Mouse (Mus musculus): ENCODE results near the gene Pex14. TPM values are rescaled to one million over a fixed set of nuclear protein-coding genes. Genes with fewer than 3 reads are reported as not detected.

Gene Pex14
- polyA plus RNA-seq, 1 experiment from 2014 or later, result 42.9 TPM

DNA sequence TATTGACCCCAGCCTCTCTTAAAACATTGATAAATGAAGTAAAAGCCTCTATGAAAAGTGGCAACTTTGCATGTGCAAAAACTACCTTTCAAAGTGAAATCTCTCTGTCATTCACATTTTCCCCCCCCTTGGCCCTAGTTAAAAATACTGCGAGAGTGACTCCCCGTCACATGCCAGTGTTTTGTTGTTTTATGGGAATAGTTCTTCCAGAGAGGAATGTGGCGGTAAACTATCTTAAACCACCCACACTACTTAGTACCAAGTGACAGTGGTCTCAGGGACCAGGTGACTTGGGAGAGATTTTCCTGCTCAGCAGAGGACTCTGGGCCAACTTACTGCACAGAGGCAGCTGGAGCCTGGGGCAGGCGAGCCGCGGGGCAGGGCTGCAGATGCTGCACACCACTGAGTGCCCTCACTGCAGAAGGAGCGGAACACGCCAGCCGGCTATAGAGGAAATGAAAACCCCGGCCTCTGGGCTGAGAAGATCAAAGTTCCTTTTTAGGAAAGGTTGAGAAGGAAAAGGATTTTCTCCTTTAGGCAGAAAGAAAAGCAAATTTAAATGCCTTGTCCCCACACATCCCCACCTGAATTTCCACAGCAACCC, 50.9 kb downstream of the Pex14 start:
- Histone ChIP-seq H3K4me3 (ENCODE audit: low read depth, low read length) (no peak overlapping the region), H3K27me3 (ENCODE audit: control insufficient read depth, insufficient read depth, low read length) (no peaks in the 10 kb centered on the region), H3K36me3 (ENCODE audit: control insufficient read depth, insufficient read depth, low read length) (no peaks in the 10 kb centered on the region), H3K4me1 (replicated peaks; ENCODE audit: control insufficient read depth, insufficient read depth) (peaks cover 5% of the 10 kb centered on the region; the same call in 1 of the 2 replicates), H3K27ac (replicated peaks) (peak overlapping the region; percentile 59), H3K9me3 (ENCODE audit: control insufficient read depth, low read length) (no peaks in the 10 kb centered on the region), H3K9ac (ENCODE audit: low read length) (no peak overlapping the region), H3K4me2 (replicated peaks; ENCODE audit: low read depth) (peak overlapping the region; percentile 21; the same call in 1 of the 2 replicates)
- no peak for DNase-seq (ENCODE audit: low spot score)
- TF ChIP-seq CTCF (IDR thresholded peaks at IDR 0.05; ENCODE audit: low read depth) (no peak), EP300 (optimal IDR thresholded peaks at IDR 0.05) (no peak)
- no peak for ATAC-seq (ENCODE audit: low FRiP score, low TSS enrichment)
- WGBS, result 41% methylated on average over 10 of the region's 10 CpGs

DNA sequence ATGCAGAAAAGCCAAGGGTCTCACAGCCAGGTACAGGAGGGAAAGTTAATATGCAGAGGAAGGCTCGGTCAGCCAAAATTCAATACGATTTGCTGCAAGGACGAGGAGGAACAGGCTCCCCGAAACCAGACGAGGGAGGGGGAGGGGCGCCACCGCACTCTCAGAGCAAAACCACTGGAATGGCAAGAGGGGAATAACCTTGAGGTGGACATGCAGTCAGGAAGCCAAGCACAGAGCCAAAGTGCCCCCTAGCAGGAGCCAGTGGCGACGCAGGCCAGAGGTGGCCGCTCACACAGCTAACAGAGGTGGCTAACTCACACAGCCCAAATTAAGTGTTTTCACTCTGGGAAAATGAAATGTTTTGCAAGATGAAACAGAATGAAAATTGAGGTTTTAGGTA, 52.3 kb downstream of the Pex14 start:
- DNase-seq (ENCODE audit: low spot score), result peak; percentile 75
- Histone ChIP-seq H3K9ac (ENCODE audit: low read length) (no peak overlapping the region), H3K9me3 (ENCODE audit: control insufficient read depth, low read length) (no peaks in the 10 kb centered on the region), H3K4me2 (replicated peaks; ENCODE audit: low read depth) (no peak overlapping the region), H3K27me3 (ENCODE audit: control insufficient read depth, insufficient read depth, low read length) (no peaks in the 10 kb centered on the region), H3K4me1 (replicated peaks; ENCODE audit: control insufficient read depth, insufficient read depth) (peaks cover 5% of the 10 kb centered on the region; the same call in 1 of the 2 replicates), H3K36me3 (ENCODE audit: control insufficient read depth, insufficient read depth, low read length) (no peaks in the 10 kb centered on the region), H3K4me3 (ENCODE audit: low read depth, low read length) (no peak overlapping the region), H3K27ac (replicated peaks) (no peak overlapping the region)
- ATAC-seq (ENCODE audit: low FRiP score, low TSS enrichment), result no peak
- peak; percentile 77 for TF ChIP-seq CTCF (IDR thresholded peaks at IDR 0.05; ENCODE audit: low read depth)
- no peak for TF ChIP-seq EP300 (optimal IDR thresholded peaks at IDR 0.05)
- WGBS, result 32% methylated on average over 10 of the region's 10 CpGs

DNA sequence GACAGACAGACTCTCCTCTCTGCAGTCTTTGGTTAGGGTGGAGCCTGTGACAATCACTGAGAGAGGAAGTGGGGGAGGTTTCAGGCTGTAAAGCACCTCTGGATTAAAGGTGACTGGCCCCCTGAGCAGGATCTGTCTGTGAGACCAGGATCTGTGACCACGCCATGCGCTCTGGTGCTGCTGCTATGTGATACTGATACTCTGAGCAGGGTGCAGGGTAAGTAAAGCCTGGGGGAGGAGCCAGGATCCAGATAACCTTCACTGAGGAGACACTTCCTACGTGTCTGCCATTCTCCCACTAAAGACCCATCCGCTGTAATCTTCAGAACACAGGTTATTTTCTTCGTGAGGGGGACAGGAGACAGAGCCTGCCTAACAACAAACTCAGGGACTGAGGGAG, 53.8 kb downstream of the Pex14 start:
- H3K4me1 ChIP-seq (replicated peaks; ENCODE audit: control insufficient read depth, insufficient read depth), result peaks cover 5% of the 10 kb centered on the region; the same call in 1 of the 2 replicates
- WGBS, result 89% methylated on average over 5 of the region's 5 CpGs
- ATAC-seq (ENCODE audit: low FRiP score, low TSS enrichment), result no peak
- H3K9me3 ChIP-seq (ENCODE audit: control insufficient read depth, low read length), result no peaks in the 10 kb centered on the region
- no peak overlapping the region for H3K4me2 ChIP-seq (replicated peaks; ENCODE audit: low read depth)
- no peak overlapping the region for H3K9ac ChIP-seq (ENCODE audit: low read length)
- no peaks in the 10 kb centered on the region for H3K36me3 ChIP-seq (ENCODE audit: control insufficient read depth, insufficient read depth, low read length)
- no peak for TF ChIP-seq CTCF (IDR thresholded peaks at IDR 0.05; ENCODE audit: low read depth)
- no peak for TF ChIP-seq EP300 (optimal IDR thresholded peaks at IDR 0.05)
- H3K27me3 ChIP-seq (ENCODE audit: control insufficient read depth, insufficient read depth, low read length), result no peaks in the 10 kb centered on the region
- DNase-seq (ENCODE audit: low spot score), result no peak
- H3K27ac ChIP-seq (replicated peaks), result no peak overlapping the region
- H3K4me3 ChIP-seq (ENCODE audit: low read depth, low read length), result no peak overlapping the region

DNA sequence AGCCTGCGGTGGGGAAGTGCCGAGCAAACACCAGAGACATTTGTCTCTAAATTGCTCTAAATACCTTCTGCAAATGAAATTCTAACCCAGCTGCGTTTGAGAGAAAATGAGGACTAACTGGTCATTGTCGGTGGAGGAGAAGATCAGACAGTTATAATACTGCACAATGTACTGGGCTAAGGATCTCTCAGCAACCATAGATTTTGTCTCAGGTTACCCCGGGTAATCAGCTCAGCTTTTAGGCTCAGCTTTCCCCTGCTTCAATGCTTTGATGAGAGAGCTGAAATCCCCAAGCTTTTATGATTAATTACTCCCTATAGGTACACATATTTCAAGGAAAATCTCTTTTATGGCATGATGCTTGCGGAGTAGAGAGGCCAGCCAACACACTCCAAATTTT, 59.4 kb downstream of the Pex14 start:
- DNase-seq (ENCODE audit: low spot score), result no peak

DNA sequence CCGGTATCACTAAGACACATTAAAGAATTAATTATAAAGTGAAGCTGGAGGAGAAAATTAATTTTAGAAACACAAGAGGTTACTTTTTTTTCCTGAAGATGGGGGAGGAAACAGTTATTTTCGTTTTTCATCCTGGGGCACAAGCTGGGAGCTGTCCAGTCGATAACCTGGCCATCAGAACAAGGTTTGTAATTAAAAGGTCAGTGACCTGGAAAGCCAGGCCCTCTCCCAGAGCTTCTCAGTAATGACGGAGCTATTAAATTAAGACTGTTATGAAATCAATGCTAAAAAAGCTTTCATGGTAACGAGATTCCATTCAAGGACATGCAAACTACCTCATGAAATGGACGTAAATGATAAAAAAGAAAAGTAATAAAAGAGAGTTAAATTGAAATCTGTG, 62.0 kb downstream of the Pex14 start:
- Histone ChIP-seq H3K27me3 (ENCODE audit: control insufficient read depth, insufficient read depth, low read length) (no peaks in the 10 kb centered on the region), H3K36me3 (ENCODE audit: control insufficient read depth, insufficient read depth, low read length) (no peaks in the 10 kb centered on the region), H3K27ac (replicated peaks) (no peak overlapping the region), H3K4me1 (replicated peaks; ENCODE audit: control insufficient read depth, insufficient read depth) (no peaks in the 10 kb centered on the region), H3K9me3 (ENCODE audit: control insufficient read depth, low read length) (no peaks in the 10 kb centered on the region), H3K4me2 (replicated peaks; ENCODE audit: low read depth) (no peak overlapping the region), H3K4me3 (ENCODE audit: low read depth, low read length) (no peak overlapping the region), H3K9ac (ENCODE audit: low read length) (no peak overlapping the region)
- ATAC-seq (ENCODE audit: low FRiP score, low TSS enrichment) (no peak), DNase-seq (ENCODE audit: low spot score) (no peak)
- TF ChIP-seq CTCF (IDR thresholded peaks at IDR 0.05; ENCODE audit: low read depth) (no peak), EP300 (optimal IDR thresholded peaks at IDR 0.05) (no peak)
- WGBS, result 61% methylated on average over 6 of the region's 6 CpGs

More for the DNA sequence above, 59.4 kb downstream of the Pex14 start:
- Histone ChIP-seq H3K27ac (replicated peaks) (no peak overlapping the region), H3K4me1 (replicated peaks; ENCODE audit: control insufficient read depth, insufficient read depth) (no peaks in the 10 kb centered on the region), H3K27me3 (ENCODE audit: control insufficient read depth, insufficient read depth, low read length) (no peaks in the 10 kb centered on the region), H3K4me2 (replicated peaks; ENCODE audit: low read depth) (no peak overlapping the region), H3K9ac (ENCODE audit: low read length) (no peak overlapping the region), H3K9me3 (ENCODE audit: control insufficient read depth, low read length) (no peaks in the 10 kb centered on the region), H3K4me3 (ENCODE audit: low read depth, low read length) (no peak overlapping the region), H3K36me3 (ENCODE audit: control insufficient read depth, insufficient read depth, low read length) (no peaks in the 10 kb centered on the region)
- no peak for ATAC-seq (ENCODE audit: low FRiP score, low TSS enrichment)
- TF ChIP-seq CTCF (IDR thresholded peaks at IDR 0.05; ENCODE audit: low read depth) (no peak), EP300 (optimal IDR thresholded peaks at IDR 0.05) (no peak)
- WGBS, result 44% methylated on average over 6 of the region's 6 CpGs

DNA sequence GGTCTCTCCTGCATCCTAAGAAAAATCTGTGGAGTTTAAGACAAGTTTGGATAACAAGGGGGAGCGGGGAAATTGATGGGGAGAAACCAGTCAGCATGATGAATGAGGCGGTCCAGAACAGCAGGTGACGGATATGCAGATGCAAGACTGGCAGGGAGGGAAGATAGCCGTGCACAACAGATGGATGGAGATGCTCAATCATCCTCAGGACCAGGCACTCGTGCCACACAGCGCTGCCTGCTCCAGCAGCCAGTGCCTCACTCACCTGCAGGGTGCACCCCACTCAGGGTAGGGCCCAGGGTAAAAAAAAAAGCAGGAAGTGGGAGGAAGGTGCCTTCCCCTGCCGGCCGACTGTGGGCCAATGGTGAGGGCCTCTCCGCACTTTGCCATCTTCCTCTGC, 63.1 kb downstream of the Pex14 start:
- Histone ChIP-seq H3K9ac (ENCODE audit: low read length) (no peak overlapping the region), H3K27me3 (ENCODE audit: control insufficient read depth, insufficient read depth, low read length) (no peaks in the 10 kb centered on the region), H3K4me2 (replicated peaks; ENCODE audit: low read depth) (no peak overlapping the region), H3K9me3 (ENCODE audit: control insufficient read depth, low read length) (no peaks in the 10 kb centered on the region), H3K36me3 (ENCODE audit: control insufficient read depth, insufficient read depth, low read length) (no peaks in the 10 kb centered on the region), H3K27ac (replicated peaks) (no peak overlapping the region), H3K4me3 (ENCODE audit: low read depth, low read length) (no peak overlapping the region), H3K4me1 (replicated peaks; ENCODE audit: control insufficient read depth, insufficient read depth) (no peaks in the 10 kb centered on the region)
- no peak for ATAC-seq (ENCODE audit: low FRiP score, low TSS enrichment)
- WGBS, result 71% methylated on average over 9 of the region's 9 CpGs
- DNase-seq (ENCODE audit: low spot score), result no peak
- TF ChIP-seq CTCF (IDR thresholded peaks at IDR 0.05; ENCODE audit: low read depth) (no peak), EP300 (optimal IDR thresholded peaks at IDR 0.05) (no peak)

All from stomach, postnatal 0 days (tissue).